Mouse (Mus musculus): ENCODE results near the gene Cacnb3.

The Cacnb3 gene

DNA sequence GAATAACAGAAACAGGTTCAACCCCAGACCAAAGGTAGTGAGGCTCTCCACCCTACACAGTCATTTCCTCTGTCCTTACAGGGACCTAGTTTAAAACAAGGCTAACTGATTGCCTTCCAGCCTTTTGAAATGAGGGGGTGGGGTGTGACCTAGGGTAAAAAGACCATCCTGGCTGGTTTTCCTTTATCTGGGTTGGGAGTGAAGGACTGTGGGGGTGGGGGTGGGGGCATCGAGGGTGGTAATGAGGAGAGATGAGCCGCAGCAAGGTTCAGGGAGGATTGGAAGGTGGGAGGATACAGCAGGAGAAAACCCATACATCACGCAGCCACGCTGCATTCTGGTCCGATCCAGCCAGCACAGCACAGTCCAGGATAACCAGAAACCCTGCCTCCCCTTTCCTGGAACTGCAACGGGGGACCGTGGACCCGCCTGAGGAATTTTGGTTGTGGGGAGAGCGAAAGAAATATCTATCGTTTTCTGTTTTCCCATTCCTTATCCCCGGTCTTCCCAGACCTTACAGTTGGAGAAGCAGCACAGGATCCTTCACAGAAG, 44.4 kb downstream of the Cacnb3 start:
- in situ Hi-C loops (cut with MboI, MseI): no loop called here

DNA sequence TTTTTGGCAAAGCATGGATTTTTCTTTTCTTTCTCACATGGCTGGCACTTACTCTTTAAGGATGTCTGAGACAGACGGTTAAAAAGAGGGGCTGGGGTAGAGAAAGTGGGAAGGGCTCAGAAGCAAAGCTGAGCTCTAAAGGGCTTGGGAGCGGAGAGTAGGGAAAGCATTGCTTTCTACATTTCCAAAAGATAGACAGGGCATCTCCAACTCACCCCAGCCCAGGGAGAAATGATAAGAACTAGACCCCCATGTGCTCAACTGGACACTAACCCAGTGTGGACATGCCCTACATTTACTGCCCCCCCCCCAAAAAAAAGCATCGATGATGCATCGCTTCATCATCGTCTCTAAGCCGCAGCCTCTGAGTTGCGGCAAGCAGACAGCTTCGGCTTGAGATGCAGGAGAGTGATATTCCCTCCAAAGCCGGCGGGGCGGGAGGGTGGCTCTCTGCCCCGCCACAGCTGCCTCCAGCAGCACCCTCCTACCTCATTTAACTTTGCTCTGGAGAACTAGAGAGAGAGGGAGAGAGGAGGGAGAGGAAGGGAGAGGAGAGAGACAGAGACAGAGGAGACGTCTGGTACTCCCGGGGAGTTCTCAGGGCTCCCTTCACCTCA, 45.1 kb downstream of the Cacnb3 start:
- in situ Hi-C loops (cut with MboI, MseI): no loop called here

DNA sequence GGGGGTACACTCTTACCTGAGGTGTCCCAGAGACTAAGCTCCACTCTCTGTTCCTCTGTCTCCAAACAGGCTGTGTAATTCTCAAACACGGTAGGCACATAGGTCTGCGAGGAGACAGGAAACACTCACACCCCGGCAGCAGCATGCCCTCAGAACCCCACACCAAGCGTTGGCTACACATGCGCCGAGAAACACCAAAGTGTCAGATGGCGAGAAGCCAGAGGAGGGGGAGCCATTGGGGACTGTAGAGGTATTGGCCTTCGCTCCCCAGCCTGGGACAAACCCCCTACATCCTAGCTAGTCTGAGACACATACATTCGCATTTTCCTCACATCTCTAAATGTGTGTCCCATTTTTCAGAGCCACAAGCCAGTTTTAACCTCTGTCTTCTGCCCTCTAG, 45.8 kb downstream of the Cacnb3 start:
- in situ Hi-C loops (cut with MboI, MseI): no loop called here

GRCm38 (mm10) chr15:98676940-98677728, 46.5 kb downstream of the Cacnb3 start, which contains the start of gene Rnd1:
Gene Rnd1, minus strand, starts transcription at chr15:98677461.
- in situ Hi-C loops (cut with MboI, MseI): no loop called here

DNA sequence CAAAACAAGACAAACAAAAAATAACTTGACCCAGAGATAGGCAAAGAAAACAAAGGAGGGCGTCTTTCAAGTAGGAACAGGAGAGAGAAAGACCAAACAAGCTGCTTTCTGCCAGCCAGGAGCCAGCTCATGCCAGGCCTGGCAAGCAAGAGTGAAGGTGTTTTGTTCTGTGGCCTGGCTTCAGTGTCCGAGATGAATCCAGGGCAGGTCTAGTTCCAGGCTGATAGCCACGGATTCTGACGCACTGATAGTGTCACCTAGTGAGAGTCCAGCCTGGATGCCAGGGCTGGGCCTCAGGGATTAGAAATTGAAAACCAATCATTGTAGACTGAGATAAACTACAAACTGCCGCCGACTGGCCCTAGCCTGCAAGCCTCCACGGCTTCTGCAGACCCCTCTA, 47.3 kb downstream of the Cacnb3 start:
- in situ Hi-C loops (cut with MboI, MseI): no loop called here

DNA sequence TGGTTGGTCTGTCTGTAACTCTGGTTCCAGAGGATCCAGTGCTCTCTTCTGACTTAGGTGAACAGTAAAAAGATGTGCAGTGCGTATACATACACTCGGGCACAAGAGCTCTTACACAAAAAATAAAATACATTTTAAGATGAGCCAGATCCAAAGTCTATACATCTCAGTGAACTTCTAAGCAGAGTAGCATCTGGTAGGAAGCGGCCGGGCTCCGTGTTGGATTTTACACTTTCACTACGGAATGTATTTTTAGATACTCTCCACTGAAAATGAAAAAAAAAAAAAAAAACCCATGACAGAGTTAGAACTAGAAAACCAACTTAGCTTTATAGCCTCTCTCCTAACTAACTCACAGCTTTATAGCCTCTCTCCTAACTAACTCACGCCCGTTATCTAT, 50.0 kb downstream of the Cacnb3 start:
- in situ Hi-C loops (cut with MboI, MseI): no loop called here

- in situ Hi-C loops (cut with MboI, MseI): no loop called here
These were observed 51.0 kb downstream of the Cacnb3 start for GRCm38 (mm10) chr15:98681633-98682032.

GRCm38 (mm10) chr15:98683177-98683576, 52.5 kb downstream of the Cacnb3 start:
- in situ Hi-C loops (cut with MboI, MseI): no loop called here

DNA sequence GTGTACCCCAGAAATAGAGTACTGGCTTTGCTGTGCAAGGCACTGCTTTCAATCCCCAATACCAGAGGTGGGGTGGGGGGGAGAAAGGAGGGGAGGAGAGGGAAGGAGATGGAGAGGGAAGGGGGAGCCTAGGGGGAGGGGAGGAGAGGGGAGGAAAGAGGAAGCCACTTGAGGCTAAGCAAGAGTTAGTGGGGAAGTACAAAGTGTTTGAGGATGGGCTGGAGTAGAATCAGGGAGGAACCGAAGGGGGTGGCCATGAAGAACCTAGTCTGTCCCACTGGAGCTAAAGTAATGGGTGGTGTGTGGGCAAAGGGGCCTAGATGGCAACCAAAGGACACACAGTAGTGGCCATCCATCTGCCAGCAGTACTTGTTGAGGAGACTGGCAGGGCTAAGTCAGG, 53.1 kb downstream of the Cacnb3 start:
- in situ Hi-C loops (cut with MboI, MseI): no loop called here

DNA sequence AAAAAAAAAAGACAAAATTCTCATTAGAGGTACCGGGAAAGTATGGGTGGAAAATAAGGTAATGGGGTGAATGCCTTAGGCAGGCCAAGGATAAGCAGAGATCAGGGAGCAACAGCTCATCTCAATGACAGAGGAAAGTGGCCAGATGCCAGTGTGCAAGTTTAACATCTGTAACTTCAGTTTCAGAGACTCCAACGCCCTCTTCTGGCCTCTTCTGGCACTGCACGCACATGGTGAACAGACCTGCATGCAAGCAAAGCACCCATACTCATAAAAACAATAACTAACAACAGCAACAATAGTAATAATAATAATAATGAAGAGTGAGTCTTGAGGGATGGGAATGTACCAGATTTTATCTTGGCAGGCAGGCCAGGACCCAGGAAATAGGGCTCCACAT, 55.3 kb downstream of the Cacnb3 start:
- in situ Hi-C loops (cut with MboI, MseI): no loop called here

GRCm38 (mm10) chr15:98689682-98690081, 59.0 kb downstream of the Cacnb3 start:
- in situ Hi-C loops (cut with MboI, MseI): no loop called here

GRCm38 (mm10) chr15:98691486-98692147, 61.0 kb downstream of the Cacnb3 start:
- in situ Hi-C loops (cut with MboI, MseI): no loop called here

DNA sequence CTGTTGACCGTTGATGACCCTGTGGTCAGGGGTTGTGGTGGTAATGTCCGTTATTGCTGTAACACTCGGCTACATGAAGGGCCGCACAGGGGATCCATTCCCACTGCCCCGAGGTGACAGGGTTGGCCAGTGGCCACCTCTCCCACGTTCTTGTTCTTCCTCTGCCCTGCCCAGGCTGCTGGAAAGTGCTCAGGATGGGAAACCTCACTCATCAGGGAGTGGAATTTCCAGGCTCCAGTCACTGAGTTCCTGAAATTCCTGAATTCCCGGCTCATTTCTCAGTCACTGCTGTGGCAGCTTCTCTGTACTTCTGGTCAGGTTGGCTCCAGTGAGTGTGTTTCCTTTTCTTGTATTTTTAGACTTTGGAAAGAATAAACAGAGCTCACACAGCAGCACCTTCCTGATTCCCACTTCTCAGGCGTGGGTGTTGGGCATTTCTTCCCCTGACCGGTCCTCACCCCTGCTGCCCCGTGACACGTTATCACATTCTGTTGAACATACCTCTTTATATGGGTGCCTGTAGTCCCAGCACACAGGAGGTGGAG, 61.6 kb downstream of the Cacnb3 start:
- in situ Hi-C loops (cut with MboI, MseI): no loop called here
